Mouse (Mus musculus): ENCODE results near the gene Myoz2.

DNA sequence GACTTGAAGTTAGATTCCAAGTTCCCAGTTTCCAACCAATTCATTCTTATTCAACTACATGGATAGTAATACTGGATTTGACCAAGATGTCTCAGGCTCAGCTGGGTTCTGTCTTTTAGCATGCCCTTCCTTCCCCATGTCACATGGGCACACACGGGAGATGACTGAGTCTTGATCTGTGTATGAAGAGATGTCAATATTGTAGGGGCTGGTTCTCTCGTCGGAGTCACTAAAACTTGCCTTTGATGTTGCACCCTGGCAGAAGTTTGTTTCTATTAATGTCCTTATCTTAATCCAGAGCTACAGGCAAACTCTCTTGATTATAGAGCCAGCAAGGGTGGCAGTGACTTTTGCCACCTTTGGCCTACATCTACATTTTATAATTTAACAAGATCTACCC is 46.9 kb upstream of the Myoz2 start:
- TF ChIP-seq POLR2A (IDR thresholded peaks at IDR 0.05; ENCODE audit: extremely low read depth, insufficient read depth, low read length) (no peak), CTCF (IDR thresholded peaks at IDR 0.05; ENCODE audit: extremely low read depth, insufficient read depth, low read length) (no peak)

Measured in cortical plate, adult 2 months (tissue).